Mouse (Mus musculus): Measurements from ENCODE around the gene Musk. TPM values are rescaled to one million over a fixed set of nuclear protein-coding genes. Genes with fewer than 3 reads are reported as not detected.
A peak's percentile ranks its signal among the peaks of the same experiment; 100 is the strongest.

The Musk gene
- polyA plus RNA-seq, 1 experiment from 2014 or later: 1.5 TPM

DNA sequence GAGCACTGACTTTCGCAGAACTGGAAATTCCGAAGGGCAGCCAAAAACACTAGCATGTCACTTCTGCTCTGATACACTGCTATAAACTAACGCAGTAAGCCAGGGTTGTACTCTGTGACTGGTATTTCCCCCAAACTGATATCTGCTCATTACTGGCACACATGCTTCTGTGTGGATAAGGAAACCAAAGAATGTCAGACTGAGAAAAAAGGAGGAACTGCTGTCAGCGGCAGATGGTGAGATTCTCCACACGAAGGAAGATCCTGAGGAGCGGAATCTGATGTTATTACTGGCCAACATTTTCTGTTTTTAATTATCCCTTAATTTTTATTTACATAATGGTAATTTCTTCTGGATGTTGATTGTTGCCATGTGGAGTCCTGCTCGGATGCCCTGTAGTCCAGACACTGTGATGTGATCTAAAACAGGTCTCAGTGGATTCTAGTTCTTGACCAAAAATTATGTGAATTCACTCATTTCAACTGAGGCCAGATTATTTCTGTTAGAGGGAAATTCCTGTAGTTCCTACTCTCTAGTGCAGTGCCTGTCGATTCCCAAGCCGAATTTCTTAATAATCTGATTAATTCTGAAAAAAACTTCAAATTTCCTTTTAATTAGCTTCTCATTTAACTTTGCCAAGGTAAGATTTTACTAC lies 137.6 kb downstream of the Musk start:
- no peak overlapping the region for H3K4me3 ChIP-seq
- WGBS: 24% methylated on average over 9 of the region's 9 CpGs
- H3K4me1 ChIP-seq: 0 out of 2 replicates have a peak, but pooled peaks cover 8% of the 10 kb centered on the region
- no peak for ATAC-seq (ENCODE audit: insufficient number of reproducible peaks, insufficient read depth, low FRiP score, low TSS enrichment, low read depth)
- 0 out of 2 replicates have a peak overlapping the region, but pooled peaks have one; percentile 3 for H3K27ac ChIP-seq
- no peaks in the 10 kb centered on the region for H3K9me3 ChIP-seq
- H3K27me3 ChIP-seq: no peaks in the 10 kb centered on the region
- no peaks in the 10 kb centered on the region for H3K36me3 ChIP-seq
- H3K4me2 ChIP-seq: peak overlapping the region; percentile 31
- H3K9ac ChIP-seq: no peak overlapping the region

Other genes starting within 250 kb of the Musk start
- 11.0 and 14.1 TPM in 2 replicates for gene Svep1, start 79.1 kb upstream of the Musk start, polyA plus RNA-seq (2015; fragmentation: Nextera tagmentation; extraction: Ambion mirVana)